Mouse (Mus musculus) heart, adult 2 months (tissue): ENCODE results near the gene Isca2.

Source experiments
- CTCF ChIP-seq: fragments of 200-600 bp; IDR thresholded peaks from 2 replicates; pipeline ENCODE4 v1.8.1; 2022; ENCODE audit warnings: antibody characterized with exemption, mild to moderate bottlenecking, moderate library complexity
- EP300 ChIP-seq: fragments of 200-500 bp; IDR thresholded peaks from 2 replicates; pipeline ENCODE4 v1.6.1; 2011; ENCODE audit warnings: low read depth, low read length, control low read depth; ENCODE audit not compliant: insufficient read depth

GRCm38 (mm10) chr12:84748134-84748533, 24.9 kb upstream of the Isca2 start:
- TF ChIP-seq EP300 (no peak), CTCF (no peak)
